9 mouse cellular contexts compared by ENCODE assay signal in the genomic region with DNA sequence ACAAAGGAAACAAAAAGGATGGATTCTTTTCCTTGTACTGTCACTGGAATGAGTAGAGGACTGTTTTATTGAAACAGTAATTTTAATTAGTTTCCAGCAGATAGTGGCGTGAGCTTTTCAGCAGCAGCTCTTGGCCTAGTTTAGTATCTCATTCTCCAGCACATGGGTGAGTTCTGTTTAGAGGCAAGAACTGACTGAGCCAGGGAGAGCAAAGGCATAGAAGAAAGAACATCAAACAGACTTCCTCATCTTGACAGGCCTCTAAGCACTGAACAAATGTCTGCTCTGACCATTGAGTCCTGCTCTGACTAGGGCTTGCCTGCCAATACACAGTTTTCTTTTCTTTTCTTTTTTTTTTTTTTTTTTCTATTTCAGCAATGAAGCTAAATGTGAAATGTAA.
"Had no signal": no experiment of that assay in that cellular context is flagged by ENCODE, and none has a peak within 500 bp of the region (broad histone marks: within the 10 kb centered on the region; RNA-seq: fewer than 3 reads in every experiment).

No protein-coding gene starts in this region.

- H3K4me3 ChIP-seq: kidney, embryonic 15.5 days; limb, embryonic 13.5 days; midbrain, embryonic 12.5 days had no signal

- H3K4me1 ChIP-seq: kidney, embryonic 15.5 days; limb, embryonic 13.5 days; midbrain, embryonic 12.5 days had no signal

- H3K9me3 ChIP-seq: kidney, embryonic 15.5 days; limb, embryonic 13.5 days; midbrain, embryonic 12.5 days had no signal

- H3K9ac ChIP-seq: kidney, embryonic 15.5 days; limb, embryonic 13.5 days; liver, embryonic 14.5 days; midbrain, embryonic 12.5 days had no signal

- DNase-seq: kidney, postnatal 14 days; left cerebral cortex, postnatal 4 days; lung, adult 18-20 months; right cerebral cortex, postnatal 14 days; thymus, postnatal 36 days had no signal

- H3K27ac ChIP-seq: kidney, embryonic 15.5 days; limb, embryonic 13.5 days; liver, embryonic 14.5 days; midbrain, embryonic 12.5 days had no signal

- H3K36me3 ChIP-seq: kidney, embryonic 15.5 days; limb, embryonic 13.5 days; midbrain, embryonic 12.5 days had no signal

- H3K27me3 ChIP-seq: kidney, embryonic 15.5 days; limb, embryonic 13.5 days; midbrain, embryonic 12.5 days had no signal

- H3K4me2 ChIP-seq: kidney, embryonic 15.5 days; limb, embryonic 13.5 days; midbrain, embryonic 12.5 days had no signal
